Mouse (Mus musculus) stomach, postnatal 0 days (tissue): ENCODE data around the gene Birc6.

Experiments used
- CTCF ChIP-seq: IDR thresholded peaks from 2 replicates; pipeline ENCODE4 v1.5.1; 2016; ENCODE audit warnings: antibody characterized with exemption, low read depth, mild to moderate bottlenecking, moderate library complexity
- EP300 ChIP-seq: optimal IDR thresholded peaks from 2 replicates; pipeline ENCODE3; 2016; ENCODE audit warnings: antibody characterized with exemption

GRCm38 (mm10) chr17:74601201-74601600 is 73.1 kb downstream of the Birc6 start:
- TF ChIP-seq CTCF: no peak
- no peak for TF ChIP-seq EP300
